Mouse (Mus musculus) embryonic facial prominence, embryonic 12.5 days (tissue): ENCODE measurements at regions not wholly inside any gene's neighbourhood (a gene's known extent, or its start where the extent isn't known, plus 50 kb on each side); places are given as distances from the start of the nearest gene placed in this dataset.

Experiments
- ATAC-seq: fragments of 200-750 bp; cut with Nextera tagmentation; 2 replicates; pipeline ENCODE4 v1.8.0; 2017; ENCODE audit not compliant: insufficient number of reproducible peaks, insufficient read depth, low FRiP score, low TSS enrichment
- H3K27ac ChIP-seq: fragments of 300-500 bp; sonication (generic); 2 replicates; pipeline ENCODE4 v1.5.1; 2016; ENCODE audit warnings: mild to moderate bottlenecking
- H3K27me3 ChIP-seq: fragments of 300-500 bp; sonication (generic); 2 replicates; pipeline ENCODE4 v1.6.1; 2016; ENCODE audit warnings: mild to moderate bottlenecking, moderate library complexity
- H3K36me3 ChIP-seq: fragments of 300-500 bp; sonication (generic); 2 replicates; pipeline ENCODE4 v1.6.1; 2016; ENCODE audit warnings: mild to moderate bottlenecking
- H3K4me1 ChIP-seq: fragments of 300-500 bp; sonication (generic); 2 replicates; pipeline ENCODE4 v1.6.1; 2016
- H3K4me2 ChIP-seq: fragments of 300-500 bp; sonication (generic); replicated peaks from 2 replicates; pipeline ENCODE4 v1.6.1; 2016; ENCODE audit warnings: mild to moderate bottlenecking, moderate library complexity
- H3K4me3 ChIP-seq: fragments of 300-500 bp; sonication (generic); 2 replicates; pipeline ENCODE4 v1.5.1; 2016; ENCODE audit warnings: mild to moderate bottlenecking
- H3K9ac ChIP-seq: fragments of 300-500 bp; sonication (generic); 2 replicates; pipeline ENCODE4 v1.6.1; 2016; ENCODE audit warnings: mild to moderate bottlenecking, moderate library complexity
- H3K9me3 ChIP-seq: fragments of 300-500 bp; sonication (generic); 2 replicates; pipeline ENCODE4 v1.6.1; 2016; ENCODE audit warnings: mild to moderate bottlenecking, moderate library complexity
- WGBS: fragments of 180-500 bp; shearing (Covaris S2); methylation state at CpG from one replicate; pipeline ENCODE4 v1.1.7; 2016; 5-methylcytosine and 5-hydroxymethylcytosine counted together

DNA sequence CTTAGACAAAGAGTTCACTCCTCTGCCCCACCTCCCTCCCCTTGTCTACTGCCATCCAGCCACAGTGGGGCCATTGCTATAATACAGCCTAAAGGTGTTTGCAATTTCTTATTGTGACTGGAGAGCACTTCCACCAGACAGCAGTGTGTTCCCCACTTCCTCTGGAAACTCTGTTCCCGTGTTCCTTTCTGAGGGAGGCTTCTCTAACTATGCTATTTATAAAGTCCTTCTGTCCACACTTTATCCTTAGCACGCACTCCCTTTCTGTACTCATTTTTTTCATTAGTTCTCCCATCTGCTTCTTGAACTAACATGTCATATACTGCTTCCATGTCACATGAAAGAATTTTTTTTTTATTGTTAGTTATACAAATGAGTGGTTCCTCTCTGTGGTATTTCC, 52.0 kb upstream of the 4930432M17Rik start:
- ATAC-seq, result no peak
- WGBS, result 70% methylated on average over 2 of the region's 2 CpGs
- no peaks in the 10 kb centered on the region for H3K27me3 ChIP-seq

GRCm38 (mm10) chr3:121618161-121618560, 52.4 kb upstream of the 4930432M17Rik start:
- no peak for ATAC-seq
- 86% methylated on average over 2 of the region's 2 CpGs for WGBS
- Histone ChIP-seq H3K9me3 (no peaks in the 10 kb centered on the region), H3K4me1 (peaks cover 1% of the 10 kb centered on the region; the same call in 1 of the 2 replicates), H3K27ac (no peak overlapping the region), H3K9ac (no peak overlapping the region), H3K27me3 (no peaks in the 10 kb centered on the region), H3K4me2 (no peak overlapping the region), H3K4me3 (no peak overlapping the region), H3K36me3 (no peaks in the 10 kb centered on the region)

More for the DNA sequence above, 52.0 kb upstream of the 4930432M17Rik start:
- Histone ChIP-seq H3K36me3 (no peaks in the 10 kb centered on the region), H3K9me3 (no peaks in the 10 kb centered on the region), H3K9ac (no peak overlapping the region), H3K4me2 (no peak overlapping the region), H3K27ac (no peak overlapping the region), H3K4me1 (no peaks in the 10 kb centered on the region), H3K4me3 (no peak overlapping the region)

DNA sequence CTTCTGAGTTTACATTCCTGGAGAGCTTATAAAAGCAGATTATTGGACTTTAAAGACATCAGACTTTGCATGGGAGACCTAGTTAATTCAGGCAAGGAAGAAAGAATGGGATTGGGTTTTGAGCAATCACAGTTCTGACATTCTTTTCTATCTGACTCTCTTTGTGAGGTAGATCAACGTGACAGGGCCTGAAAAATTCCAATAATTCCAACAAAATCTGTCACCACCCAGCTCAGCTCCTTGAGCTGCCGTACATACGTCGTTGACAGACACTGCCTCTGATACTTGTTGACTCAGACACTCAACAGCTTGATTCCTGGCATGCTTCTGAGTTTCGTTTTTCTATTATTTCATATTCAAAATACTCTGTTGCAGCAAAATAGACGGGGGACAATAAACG, 53.2 kb upstream of the 4930432M17Rik start:
- H3K27ac ChIP-seq, result no peak overlapping the region
- H3K4me3 ChIP-seq, result no peak overlapping the region
- no peak overlapping the region for H3K9ac ChIP-seq
- H3K4me2 ChIP-seq, result no peak overlapping the region
- ATAC-seq, result no peak
- H3K9me3 ChIP-seq, result no peaks in the 10 kb centered on the region
- no peaks in the 10 kb centered on the region for H3K36me3 ChIP-seq
- peaks cover 3% of the 10 kb centered on the region; the same call in 1 of the 2 replicates for H3K4me1 ChIP-seq
- WGBS, result 55% methylated on average over 7 of the region's 7 CpGs
- H3K27me3 ChIP-seq, result no peaks in the 10 kb centered on the region

DNA sequence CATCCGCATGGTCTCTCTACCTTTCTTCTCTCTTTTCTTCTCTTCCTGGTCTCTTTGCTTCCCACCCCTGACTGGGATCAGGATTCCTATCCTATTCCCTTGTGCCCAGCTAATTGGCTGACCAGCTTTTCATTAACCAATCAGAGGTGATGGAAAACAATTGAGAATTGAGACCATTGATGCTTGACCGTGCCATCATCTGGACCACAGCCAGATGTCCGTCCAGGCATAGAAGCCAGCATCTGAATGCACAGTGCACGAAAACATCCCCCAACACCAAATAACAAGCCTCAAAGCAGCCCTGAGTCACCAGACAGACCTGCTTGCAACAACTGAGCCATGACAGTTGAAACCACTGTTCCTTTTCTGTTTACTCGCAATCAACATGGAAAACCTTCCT, 54.5 kb upstream of the 4930432M17Rik start:
- Histone ChIP-seq H3K27ac (no peak overlapping the region), H3K9me3 (no peaks in the 10 kb centered on the region), H3K36me3 (no peaks in the 10 kb centered on the region), H3K4me1 (peaks cover 3% of the 10 kb centered on the region; the same call in 1 of the 2 replicates), H3K27me3 (no peaks in the 10 kb centered on the region), H3K4me2 (no peak overlapping the region), H3K9ac (no peak overlapping the region), H3K4me3 (no peak overlapping the region)
- ATAC-seq, result no peak
- WGBS, result 79% methylated on average over 5 of the region's 5 CpGs

- H3K4me2 ChIP-seq, result no peak overlapping the region
- no peaks in the 10 kb centered on the region for H3K36me3 ChIP-seq
- H3K27ac ChIP-seq, result no peak overlapping the region
- H3K9me3 ChIP-seq, result no peaks in the 10 kb centered on the region
- no peak overlapping the region for H3K4me3 ChIP-seq
- no peak for ATAC-seq
- peaks cover 3% of the 10 kb centered on the region; the same call in 1 of the 2 replicates for H3K4me1 ChIP-seq
- no peak overlapping the region for H3K9ac ChIP-seq
- WGBS, result 81% methylated on average over 7 of the region's 7 CpGs
- no peaks in the 10 kb centered on the region for H3K27me3 ChIP-seq
These were observed 55.8 kb upstream of the 4930432M17Rik start for GRCm38 (mm10) chr3:121614741-121615140.

- no peak overlapping the region for H3K9ac ChIP-seq
- H3K4me1 ChIP-seq, result peaks cover 3% of the 10 kb centered on the region; the same call in 1 of the 2 replicates
- H3K27ac ChIP-seq, result no peak overlapping the region
- no peak for ATAC-seq
- no peak overlapping the region for H3K4me2 ChIP-seq
- H3K27me3 ChIP-seq, result no peaks in the 10 kb centered on the region
- WGBS, result 44% methylated on average over 3 of the region's 3 CpGs
- no peaks in the 10 kb centered on the region for H3K9me3 ChIP-seq
- no peaks in the 10 kb centered on the region for H3K36me3 ChIP-seq
- no peak overlapping the region for H3K4me3 ChIP-seq
These were observed 57.3 kb upstream of the 4930432M17Rik start for GRCm38 (mm10) chr3:121613224-121613623.

GRCm38 (mm10) chr3:121609845-121610244, 60.7 kb upstream of the 4930432M17Rik start:
- WGBS, result 78% methylated on average over 7 of the region's 7 CpGs
- no peak for ATAC-seq
- H3K4me1 ChIP-seq, result peaks cover 3% of the 10 kb centered on the region; the same call in 1 of the 2 replicates

DNA sequence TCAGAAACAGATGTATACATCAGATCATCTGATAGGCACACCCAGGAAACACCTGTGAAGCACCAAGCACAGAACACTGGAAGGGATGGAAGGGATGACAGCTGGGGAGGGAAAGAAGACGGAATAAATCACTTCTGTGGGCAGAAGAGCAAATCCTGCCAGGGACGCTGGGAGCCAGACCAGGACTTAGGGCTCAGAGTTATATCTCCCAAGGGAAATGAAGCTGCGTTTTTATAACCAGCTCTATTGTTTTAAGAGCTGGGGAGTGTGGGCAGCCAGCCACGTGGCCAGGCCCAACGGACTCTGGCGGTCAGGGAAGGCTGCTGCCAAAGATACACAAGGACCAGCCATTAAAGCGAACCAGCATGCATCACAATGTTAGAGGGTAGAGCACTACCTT, 61.5 kb upstream of the 4930432M17Rik start:
- H3K9ac ChIP-seq, result no peak overlapping the region
- no peaks in the 10 kb centered on the region for H3K9me3 ChIP-seq
- H3K27me3 ChIP-seq, result no peaks in the 10 kb centered on the region
- H3K4me3 ChIP-seq, result no peak overlapping the region
- 58% methylated on average over 7 of the region's 7 CpGs for WGBS
- H3K4me1 ChIP-seq, result peaks cover 3% of the 10 kb centered on the region; the same call in 1 of the 2 replicates
- no peaks in the 10 kb centered on the region for H3K36me3 ChIP-seq
- H3K27ac ChIP-seq, result no peak overlapping the region
- ATAC-seq, result no peak
- H3K4me2 ChIP-seq, result no peak overlapping the region

More at GRCm38 (mm10) chr3:121609845-121610244, 60.7 kb upstream of the 4930432M17Rik start:
- Histone ChIP-seq H3K27ac (no peak overlapping the region), H3K36me3 (no peaks in the 10 kb centered on the region), H3K9me3 (no peaks in the 10 kb centered on the region), H3K4me2 (no peak overlapping the region), H3K9ac (no peak overlapping the region), H3K4me3 (no peak overlapping the region), H3K27me3 (no peaks in the 10 kb centered on the region)

DNA sequence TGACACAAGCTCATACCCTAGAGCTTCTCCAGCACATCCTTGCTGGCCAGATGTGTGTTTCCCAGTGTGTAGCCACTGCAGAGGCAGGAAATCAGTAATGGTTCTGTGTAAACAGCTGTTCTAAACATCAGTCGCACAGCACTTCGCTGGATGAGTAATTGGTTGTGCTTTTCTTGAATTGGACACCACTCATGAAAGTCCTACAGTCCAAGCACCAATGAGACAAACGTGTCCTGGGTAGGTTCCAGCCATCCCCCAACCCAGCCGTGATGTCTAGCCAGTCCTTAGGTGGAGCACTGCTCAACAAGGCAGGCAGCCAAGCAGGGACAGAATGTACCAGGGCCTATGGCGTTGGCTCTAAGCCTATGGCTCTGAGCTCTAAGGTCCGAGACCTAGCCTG, 65.8 kb upstream of the 4930432M17Rik start:
- Histone ChIP-seq H3K36me3 (no peaks in the 10 kb centered on the region), H3K4me2 (no peak overlapping the region), H3K27me3 (no peaks in the 10 kb centered on the region), H3K9me3 (no peaks in the 10 kb centered on the region), H3K9ac (no peak overlapping the region), H3K27ac (no peak overlapping the region), H3K4me1 (no peaks in the 10 kb centered on the region), H3K4me3 (no peak overlapping the region)
- WGBS, result 73% methylated on average over 6 of the region's 6 CpGs
- no peak for ATAC-seq

GRCm38 (mm10) chr3:121604081-121604480, 66.5 kb upstream of the 4930432M17Rik start:
- H3K9me3 ChIP-seq, result no peaks in the 10 kb centered on the region
- H3K9ac ChIP-seq, result no peak overlapping the region
- H3K4me2 ChIP-seq, result no peak overlapping the region
- no peaks in the 10 kb centered on the region for H3K36me3 ChIP-seq
- no peak for ATAC-seq
- no peak overlapping the region for H3K4me3 ChIP-seq
- H3K4me1 ChIP-seq, result no peaks in the 10 kb centered on the region
- H3K27ac ChIP-seq, result no peak overlapping the region
- H3K27me3 ChIP-seq, result no peaks in the 10 kb centered on the region
- WGBS, result 89% methylated on average over 9 of the region's 9 CpGs

GRCm38 (mm10) chr3:121602826-121603370, 67.7 kb upstream of the 4930432M17Rik start:
- Histone ChIP-seq H3K9me3 (no peaks in the 10 kb centered on the region), H3K4me1 (no peaks in the 10 kb centered on the region), H3K27me3 (no peaks in the 10 kb centered on the region), H3K36me3 (no peaks in the 10 kb centered on the region), H3K4me3 (no peak overlapping the region), H3K4me2 (no peak overlapping the region), H3K27ac (no peak overlapping the region), H3K9ac (no peak overlapping the region)
- no peak for ATAC-seq
- WGBS, result 92% methylated on average over 10 of the region's 10 CpGs

DNA sequence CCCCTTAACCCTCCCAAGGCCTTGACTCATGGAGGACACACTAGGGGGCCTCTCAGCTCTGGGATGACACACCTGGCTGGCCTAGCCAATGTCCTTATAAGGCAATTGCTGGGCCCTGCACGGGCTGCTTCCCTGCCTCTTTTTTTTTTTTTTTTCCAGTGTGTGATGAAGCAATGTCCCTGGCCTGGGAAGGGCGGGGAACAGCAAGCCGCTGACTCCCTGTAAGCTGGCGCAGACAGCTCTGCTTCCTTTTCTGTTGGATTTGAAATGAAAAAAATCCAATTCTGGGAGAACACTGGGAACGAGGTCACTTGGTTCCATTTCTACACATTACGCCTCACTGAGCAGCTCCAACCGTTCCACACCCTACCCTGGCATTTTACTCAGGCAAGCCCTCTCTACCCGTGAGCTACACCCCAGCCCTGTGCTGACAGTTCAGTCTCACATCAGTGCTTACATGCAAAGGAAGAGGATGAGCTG, 68.4 kb upstream of the 4930432M17Rik start:
- H3K4me1 ChIP-seq, result no peaks in the 10 kb centered on the region
- no peaks in the 10 kb centered on the region for H3K27me3 ChIP-seq
- 65% methylated on average over 8 of the region's 8 CpGs for WGBS
- H3K27ac ChIP-seq, result no peak overlapping the region
- H3K36me3 ChIP-seq, result no peaks in the 10 kb centered on the region
- no peak overlapping the region for H3K4me3 ChIP-seq
- no peaks in the 10 kb centered on the region for H3K9me3 ChIP-seq
- ATAC-seq, result no peak
- no peak overlapping the region for H3K4me2 ChIP-seq
- H3K9ac ChIP-seq, result no peak overlapping the region
